Mouse (Mus musculus): ENCODE data around the gene Oscar. TPM values are rescaled to one million over a fixed set of nuclear protein-coding genes. Genes with fewer than 3 reads are reported as not detected.

Gene Oscar
- polyA plus RNA-seq, 1 experiment, result 0.13 TPM

DNA sequence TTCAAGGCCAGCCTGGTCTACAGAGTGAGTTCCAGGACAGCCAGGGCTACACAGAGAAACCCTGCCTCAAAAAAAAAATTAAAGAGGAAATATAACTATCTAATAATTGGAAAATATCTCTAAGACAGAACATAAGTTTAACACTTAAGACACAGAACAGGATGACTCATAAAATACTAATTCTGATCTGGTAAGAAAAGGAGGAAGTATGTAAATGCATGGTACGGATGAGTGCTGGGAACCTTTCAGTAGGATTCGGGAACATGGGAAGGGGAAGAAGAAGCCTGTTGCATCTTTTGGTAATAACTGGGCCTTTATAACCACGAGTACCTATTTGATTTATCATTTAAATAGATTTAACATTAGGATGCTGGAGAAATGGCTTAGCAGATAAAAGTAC lies 1.9 kb downstream of the Oscar start:
- WGBS, result 84% methylated on average over 3 of the region's 3 CpGs
- no peak overlapping the region for H3K27ac ChIP-seq (ENCODE audit: control insufficient read depth, insufficient read depth, low read length)
- peaks cover 3% of the 10 kb centered on the region; the same call in 1 of the 2 replicates for H3K36me3 ChIP-seq (ENCODE audit: control insufficient read depth, insufficient read depth, low read length)
- no peaks in the 10 kb centered on the region for H3K27me3 ChIP-seq (ENCODE audit: control insufficient read depth, insufficient read depth, low read length)
- H3K4me1 ChIP-seq (replicated peaks; ENCODE audit: control insufficient read depth, insufficient read depth, low read length), result peaks cover 13% of the 10 kb centered on the region
- no peak for DNase-seq
- TF ChIP-seq CTCF (IDR thresholded peaks at IDR 0.05; ENCODE audit: borderline replicate concordance, control insufficient read depth, extremely low read depth, insufficient read depth, low read length, poor library complexity), result no peak
- no peak for TF ChIP-seq POLR2A (IDR thresholded peaks at IDR 0.05; ENCODE audit: control insufficient read depth, extremely low read depth, insufficient read depth, low read length, poor library complexity)
- H3K4me3 ChIP-seq (ENCODE audit: control insufficient read depth, insufficient read depth, low read length), result no peak overlapping the region

- no peak overlapping the region for H3K4me3 ChIP-seq (ENCODE audit: control insufficient read depth, insufficient read depth, low read length)
- no peak overlapping the region for H3K27ac ChIP-seq (ENCODE audit: control insufficient read depth, insufficient read depth, low read length)
- H3K4me1 ChIP-seq (replicated peaks; ENCODE audit: control insufficient read depth, insufficient read depth, low read length), result peaks cover 9% of the 10 kb centered on the region; the same call in 1 of the 2 replicates
- no peak for DNase-seq
- 77% methylated on average over 13 of the region's 13 CpGs for WGBS
- no peaks in the 10 kb centered on the region for H3K36me3 ChIP-seq (ENCODE audit: control insufficient read depth, insufficient read depth, low read length)
- no peak for TF ChIP-seq CTCF (IDR thresholded peaks at IDR 0.05; ENCODE audit: borderline replicate concordance, control insufficient read depth, extremely low read depth, insufficient read depth, low read length, poor library complexity)
- TF ChIP-seq POLR2A (IDR thresholded peaks at IDR 0.05; ENCODE audit: control insufficient read depth, extremely low read depth, insufficient read depth, low read length, poor library complexity), result no peak
- H3K27me3 ChIP-seq (ENCODE audit: control insufficient read depth, insufficient read depth, low read length), result no peaks in the 10 kb centered on the region
Observed at GRCm38 (mm10) chr7:3611006-3611405, 5.0 kb downstream of the Oscar start.

DNA sequence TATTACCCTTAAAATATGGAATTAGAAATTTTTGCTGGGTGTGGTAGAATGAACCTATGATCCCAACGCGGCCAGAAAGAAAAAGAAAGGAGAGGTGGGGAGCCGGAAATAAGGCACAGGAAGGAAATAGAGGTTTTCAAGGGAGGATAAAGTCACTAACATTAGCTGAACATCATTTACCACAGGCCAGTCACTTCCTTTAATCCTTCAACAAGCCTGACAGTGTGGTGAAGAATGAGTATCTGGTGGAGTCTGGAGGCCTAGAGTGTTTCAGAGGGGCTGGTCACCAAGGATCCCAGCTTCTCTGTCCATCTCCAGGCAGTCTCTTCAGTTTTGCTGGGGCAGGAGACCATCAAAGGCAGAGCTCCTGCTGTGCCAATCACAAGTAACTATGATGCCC lies 5.5 kb downstream of the Oscar start:
- Histone ChIP-seq H3K27me3 (ENCODE audit: control insufficient read depth, insufficient read depth, low read length) (no peaks in the 10 kb centered on the region), H3K27ac (ENCODE audit: control insufficient read depth, insufficient read depth, low read length) (no peak overlapping the region), H3K4me1 (replicated peaks; ENCODE audit: control insufficient read depth, insufficient read depth, low read length) (peaks cover 9% of the 10 kb centered on the region; the same call in 1 of the 2 replicates), H3K36me3 (ENCODE audit: control insufficient read depth, insufficient read depth, low read length) (no peaks in the 10 kb centered on the region), H3K4me3 (ENCODE audit: control insufficient read depth, insufficient read depth, low read length) (no peak overlapping the region)
- TF ChIP-seq CTCF (IDR thresholded peaks at IDR 0.05; ENCODE audit: borderline replicate concordance, control insufficient read depth, extremely low read depth, insufficient read depth, low read length, poor library complexity) (no peak), POLR2A (IDR thresholded peaks at IDR 0.05; ENCODE audit: control insufficient read depth, extremely low read depth, insufficient read depth, low read length, poor library complexity) (no peak)
- DNase-seq, result no peak
- WGBS, result 9% methylated on average over 3 of the region's 3 CpGs

GRCm38 (mm10) chr7:3609082-3609481 lies 6.9 kb downstream of the Oscar start:
- WGBS, result 53% methylated on average over 3 of the region's 3 CpGs
- no peak overlapping the region for H3K4me3 ChIP-seq (ENCODE audit: control insufficient read depth, insufficient read depth, low read length)
- no peaks in the 10 kb centered on the region for H3K27me3 ChIP-seq (ENCODE audit: control insufficient read depth, insufficient read depth, low read length)
- H3K4me1 ChIP-seq (replicated peaks; ENCODE audit: control insufficient read depth, insufficient read depth, low read length), result peaks cover 9% of the 10 kb centered on the region; the same call in 1 of the 2 replicates
- H3K27ac ChIP-seq (ENCODE audit: control insufficient read depth, insufficient read depth, low read length), result no peak overlapping the region
- H3K36me3 ChIP-seq (ENCODE audit: control insufficient read depth, insufficient read depth, low read length), result no peaks in the 10 kb centered on the region
- TF ChIP-seq POLR2A (IDR thresholded peaks at IDR 0.05; ENCODE audit: control insufficient read depth, extremely low read depth, insufficient read depth, low read length, poor library complexity) (no peak), CTCF (IDR thresholded peaks at IDR 0.05; ENCODE audit: borderline replicate concordance, control insufficient read depth, extremely low read depth, insufficient read depth, low read length, poor library complexity) (no peak)
- no peak for DNase-seq

GRCm38 (mm10) chr7:3608668-3609067 lies 7.3 kb downstream of the Oscar start:
- peaks cover 9% of the 10 kb centered on the region; the same call in 1 of the 2 replicates for H3K4me1 ChIP-seq (replicated peaks; ENCODE audit: control insufficient read depth, insufficient read depth, low read length)
- TF ChIP-seq CTCF (IDR thresholded peaks at IDR 0.05; ENCODE audit: borderline replicate concordance, control insufficient read depth, extremely low read depth, insufficient read depth, low read length, poor library complexity) (no peak), POLR2A (IDR thresholded peaks at IDR 0.05; ENCODE audit: control insufficient read depth, extremely low read depth, insufficient read depth, low read length, poor library complexity) (no peak)
- no peaks in the 10 kb centered on the region for H3K27me3 ChIP-seq (ENCODE audit: control insufficient read depth, insufficient read depth, low read length)
- no peak overlapping the region for H3K27ac ChIP-seq (ENCODE audit: control insufficient read depth, insufficient read depth, low read length)
- H3K4me3 ChIP-seq (ENCODE audit: control insufficient read depth, insufficient read depth, low read length), result no peak overlapping the region
- no peaks in the 10 kb centered on the region for H3K36me3 ChIP-seq (ENCODE audit: control insufficient read depth, insufficient read depth, low read length)
- WGBS, result 97% methylated on average over 3 of the region's 3 CpGs
- DNase-seq, result no peak

GRCm38 (mm10) chr7:3607391-3607790 lies 8.6 kb downstream of the Oscar start:
- WGBS, result 89% methylated on average over 6 of the region's 6 CpGs

DNA sequence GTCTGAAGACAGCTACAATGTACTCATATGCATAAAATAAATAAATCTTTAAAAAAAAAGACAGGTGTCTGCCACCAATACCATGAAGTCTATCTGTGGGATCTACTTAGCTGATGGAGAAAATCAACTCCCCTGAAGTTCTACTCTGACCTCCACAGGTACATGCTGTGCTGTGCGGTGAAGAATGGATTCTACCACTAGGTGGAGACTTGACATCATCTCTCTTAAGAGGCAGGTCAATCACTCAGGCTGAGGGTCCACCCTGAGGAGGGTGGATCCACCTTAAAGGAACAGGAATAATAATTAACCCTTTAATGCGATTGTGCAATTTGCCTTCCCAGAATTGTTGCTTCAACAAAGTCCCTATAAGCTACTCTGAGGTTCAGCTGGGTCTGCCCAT lies 9.2 kb downstream of the Oscar start:
- H3K4me3 ChIP-seq (ENCODE audit: control insufficient read depth, insufficient read depth, low read length), result no peak overlapping the region
- no peaks in the 10 kb centered on the region for H3K27me3 ChIP-seq (ENCODE audit: control insufficient read depth, insufficient read depth, low read length)
- H3K27ac ChIP-seq (ENCODE audit: control insufficient read depth, insufficient read depth, low read length), result no peak overlapping the region
- peaks cover 9% of the 10 kb centered on the region; the same call in 1 of the 2 replicates for H3K4me1 ChIP-seq (replicated peaks; ENCODE audit: control insufficient read depth, insufficient read depth, low read length)
- WGBS, result 16% methylated on average over 2 of the region's 2 CpGs
- no peaks in the 10 kb centered on the region for H3K36me3 ChIP-seq (ENCODE audit: control insufficient read depth, insufficient read depth, low read length)
- DNase-seq, result no peak
- TF ChIP-seq POLR2A (IDR thresholded peaks at IDR 0.05; ENCODE audit: control insufficient read depth, extremely low read depth, insufficient read depth, low read length, poor library complexity) (no peak), CTCF (IDR thresholded peaks at IDR 0.05; ENCODE audit: borderline replicate concordance, control insufficient read depth, extremely low read depth, insufficient read depth, low read length, poor library complexity) (no peak)

More at GRCm38 (mm10) chr7:3607391-3607790, 8.6 kb downstream of the Oscar start:
- no peak overlapping the region for H3K27ac ChIP-seq (ENCODE audit: control insufficient read depth, insufficient read depth, low read length)
- H3K27me3 ChIP-seq (ENCODE audit: control insufficient read depth, insufficient read depth, low read length), result no peaks in the 10 kb centered on the region
- no peak for TF ChIP-seq CTCF (IDR thresholded peaks at IDR 0.05; ENCODE audit: borderline replicate concordance, control insufficient read depth, extremely low read depth, insufficient read depth, low read length, poor library complexity)
- no peak for TF ChIP-seq POLR2A (IDR thresholded peaks at IDR 0.05; ENCODE audit: control insufficient read depth, extremely low read depth, insufficient read depth, low read length, poor library complexity)
- H3K4me3 ChIP-seq (ENCODE audit: control insufficient read depth, insufficient read depth, low read length), result no peak overlapping the region
- H3K36me3 ChIP-seq (ENCODE audit: control insufficient read depth, insufficient read depth, low read length), result no peaks in the 10 kb centered on the region
- no peak for DNase-seq
- H3K4me1 ChIP-seq (replicated peaks; ENCODE audit: control insufficient read depth, insufficient read depth, low read length), result peaks cover 9% of the 10 kb centered on the region; the same call in 1 of the 2 replicates
